Mouse (Mus musculus): Measurements from ENCODE around the gene Ift140. TPM values are rescaled to one million over a fixed set of nuclear protein-coding genes. Genes with fewer than 3 reads are reported as not detected.

Gene Ift140
- 15.0 TPM for polyA plus RNA-seq (2017; shearing (Covaris generic))

DNA sequence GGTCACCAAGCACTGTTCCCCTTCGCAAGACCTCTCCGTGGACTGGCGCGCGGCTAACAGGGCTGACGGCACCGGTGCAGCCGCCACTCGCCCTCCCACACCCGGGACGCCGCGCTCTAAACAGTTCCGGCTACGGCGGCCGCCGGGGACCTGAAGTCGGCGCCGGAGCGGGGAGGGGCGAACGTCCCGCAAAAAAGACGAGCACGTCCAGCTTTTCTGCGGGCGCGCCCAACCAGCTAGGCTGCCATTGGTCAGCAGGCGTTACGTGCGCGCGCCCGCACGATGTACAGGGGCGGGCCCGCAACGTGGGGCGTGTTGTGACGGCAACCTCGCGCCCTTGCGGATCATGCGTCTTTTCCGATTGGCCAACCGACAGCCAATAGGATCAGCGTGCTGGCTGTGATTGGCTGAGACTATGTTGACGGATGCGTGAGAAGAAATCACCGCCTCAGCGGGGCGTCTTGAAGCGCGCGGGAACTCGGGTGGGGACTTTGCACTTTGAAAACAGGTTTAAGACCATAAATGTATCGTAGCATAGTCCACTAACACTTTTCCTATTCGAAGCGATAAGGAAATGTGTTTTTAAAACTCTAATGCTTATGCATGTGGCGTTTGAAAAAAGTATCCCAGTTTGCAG lies at the start of gene Ift140, which contains the start of gene Cramp1l:
Gene Ift140 (plus strand): TSS at position 431 of the 637 bp plus-strand sequence.
Gene Cramp1l (minus strand): TSS at position 134 of the 637 bp plus-strand sequence.

DNA sequence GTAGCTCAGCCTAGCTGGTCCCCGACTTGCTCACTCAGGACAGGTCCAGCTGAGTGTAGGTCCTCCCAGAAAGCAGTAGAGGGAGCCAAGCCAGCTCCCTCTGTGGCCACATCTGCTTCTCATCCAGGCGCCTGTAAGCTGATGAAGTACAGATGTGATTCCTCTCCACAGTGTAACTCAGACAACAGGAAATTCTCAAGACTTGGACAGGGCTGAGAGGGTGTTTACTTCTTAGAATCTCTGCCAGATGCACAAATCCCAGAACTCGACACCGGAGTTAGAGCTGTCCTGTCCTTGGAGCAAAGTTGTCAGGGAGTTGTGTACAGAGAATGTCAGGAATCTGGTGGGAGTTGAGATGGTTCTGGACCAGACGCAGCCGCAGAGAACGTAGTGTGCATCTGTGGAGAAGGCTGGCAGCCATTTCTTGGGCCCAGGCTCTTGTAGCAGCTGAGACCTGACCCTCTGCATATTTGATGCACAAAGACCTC lies 67.6 kb downstream of the Ift140 start, which contains the start of gene Tmem204:
Gene Tmem204 (minus strand): TSS at position 148 of the 488 bp plus-strand sequence.

DNA sequence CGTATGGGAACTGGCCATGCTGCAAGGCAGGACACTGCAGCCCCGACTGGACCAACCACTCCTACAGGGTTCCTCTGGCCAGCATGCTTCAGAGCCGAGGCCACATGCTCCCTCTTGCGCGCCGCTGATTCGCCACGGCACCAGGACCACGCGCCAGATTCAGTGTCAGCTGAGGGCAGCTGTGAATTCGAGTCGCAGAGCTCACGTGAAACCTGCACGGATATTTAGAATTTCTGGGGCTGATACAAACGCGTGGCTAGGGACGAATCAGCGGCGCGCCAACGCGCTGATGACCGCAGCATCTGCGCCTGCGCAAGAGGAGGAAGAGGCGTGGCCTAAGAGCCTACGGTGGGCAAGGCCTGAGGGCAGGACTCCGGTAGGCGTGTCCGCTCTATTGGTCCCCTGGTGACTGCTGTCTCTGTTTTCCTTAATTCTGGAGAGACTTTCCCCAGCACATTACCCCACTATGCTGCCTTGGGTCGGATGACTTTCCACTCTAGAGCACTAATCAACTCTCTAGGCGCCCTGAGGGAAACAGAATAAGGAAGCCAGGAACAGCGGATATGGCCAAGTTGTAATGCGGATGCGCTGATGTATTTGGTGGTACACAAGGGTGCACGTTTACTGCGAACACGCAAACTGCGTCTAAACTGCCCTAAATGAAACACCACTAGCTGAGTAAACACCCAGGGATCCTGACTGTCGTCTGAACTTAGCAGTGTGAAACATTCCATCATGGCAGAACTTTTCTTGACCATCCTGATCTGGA lies 100.0 kb downstream of the Ift140 start, which contains the start of gene Telo2:
Gene Telo2 (minus strand): TSS at position 304 of the 769 bp plus-strand sequence.

GRCm38 (mm10) chr17:25120406-25120805 lies 104.5 kb downstream of the Ift140 start, which contains the start of gene Ptx4:
Ptx4 (plus strand) TSS chr17:25120760.

GRCm38 (mm10) chr17:25133275-25133698 lies 117.4 kb downstream of the Ift140 start, which contains the start of gene Clcn7:
Clcn7 (plus strand) TSS chr17:25133391.

Other genes with a start within 250 kb of the Ift140 start
- gene Meiob, start 211.8 kb upstream of the Ift140 start, polyA plus RNA-seq (2017; shearing (Covaris generic)): not detected
- gene Hagh, start 175.9 kb upstream of the Ift140 start, polyA plus RNA-seq (2017; shearing (Covaris generic)): 30.3 TPM
- 0.34 TPM for gene Fahd1, start 165.7 kb upstream of the Ift140 start, polyA plus RNA-seq (2017; shearing (Covaris generic))
- not detected for gene Igfals, start 150.1 kb upstream of the Ift140 start, polyA plus RNA-seq (2017; shearing (Covaris generic))
- 65.8 TPM for gene Nubp2, start 129.7 kb upstream of the Ift140 start, polyA plus RNA-seq (2017; shearing (Covaris generic))
- gene Spsb3, start 129.4 kb upstream of the Ift140 start, polyA plus RNA-seq (2017; shearing (Covaris generic)): 82.4 TPM
- 22.2 TPM for gene Eme2, start 121.0 kb upstream of the Ift140 start, polyA plus RNA-seq (2017; shearing (Covaris generic))
- 49.7 TPM for gene Mrps34, start 121.0 kb upstream of the Ift140 start, polyA plus RNA-seq (2017; shearing (Covaris generic))
- gene Nme3, start 119.6 kb upstream of the Ift140 start, polyA plus RNA-seq (2017; shearing (Covaris generic)): 26.7 TPM
- 50.7 TPM for gene Mapk8ip3, start 79.1 kb upstream of the Ift140 start, polyA plus RNA-seq (2017; shearing (Covaris generic))
- gene Jpt2, start 55.4 kb upstream of the Ift140 start, polyA plus RNA-seq (2017; shearing (Covaris generic)): 23.0 TPM
- gene Cramp1l, start 297 bp upstream of the Ift140 start, polyA plus RNA-seq (2017; shearing (Covaris generic)): 10.3 TPM
- 0.29 TPM for gene Tmem204, start 67.5 kb downstream of the Ift140 start, polyA plus RNA-seq (2017; shearing (Covaris generic))
- gene Telo2, start 99.9 kb downstream of the Ift140 start, polyA plus RNA-seq (2017; shearing (Covaris generic)): 10.5 TPM
- gene Ptx4, start 104.7 kb downstream of the Ift140 start, polyA plus RNA-seq (2017; shearing (Covaris generic)): 0.71 TPM
- gene Clcn7, start 117.3 kb downstream of the Ift140 start, polyA plus RNA-seq (2017; shearing (Covaris generic)): 23.9 TPM
- 0.26 TPM for gene Ccdc154, start 146.4 kb downstream of the Ift140 start, polyA plus RNA-seq (2017; shearing (Covaris generic))
- gene Gm38655, start 159.4 kb downstream of the Ift140 start, polyA plus RNA-seq (2017; shearing (Covaris generic)): not detected
- gene BC003965, start 168.5 kb downstream of the Ift140 start, polyA plus RNA-seq (2017; shearing (Covaris generic)): 13.8 TPM
- gene Unkl, start 172.3 kb downstream of the Ift140 start, polyA plus RNA-seq (2017; shearing (Covaris generic)): 47.9 TPM
- gene Gnptg, start 224.0 kb downstream of the Ift140 start, polyA plus RNA-seq (2017; shearing (Covaris generic)): 155 TPM
- 41.2 TPM for gene Tsr3, start 224.1 kb downstream of the Ift140 start, polyA plus RNA-seq (2017; shearing (Covaris generic))
- gene Baiap3, start 240.3 kb downstream of the Ift140 start, polyA plus RNA-seq (2017; shearing (Covaris generic)): 230 TPM

Measured in effector memory CD4-positive, alpha-beta T cell, adult 7 months (primary cell).